Mouse (Mus musculus): ENCODE data around the gene Xrn1.
"Not testable (repeated sequence)": the region's sequence is repeated elsewhere in the genome, so short reads cannot be mapped to it uniquely, and the experiment has no call there.

Gene Xrn1

DNA sequence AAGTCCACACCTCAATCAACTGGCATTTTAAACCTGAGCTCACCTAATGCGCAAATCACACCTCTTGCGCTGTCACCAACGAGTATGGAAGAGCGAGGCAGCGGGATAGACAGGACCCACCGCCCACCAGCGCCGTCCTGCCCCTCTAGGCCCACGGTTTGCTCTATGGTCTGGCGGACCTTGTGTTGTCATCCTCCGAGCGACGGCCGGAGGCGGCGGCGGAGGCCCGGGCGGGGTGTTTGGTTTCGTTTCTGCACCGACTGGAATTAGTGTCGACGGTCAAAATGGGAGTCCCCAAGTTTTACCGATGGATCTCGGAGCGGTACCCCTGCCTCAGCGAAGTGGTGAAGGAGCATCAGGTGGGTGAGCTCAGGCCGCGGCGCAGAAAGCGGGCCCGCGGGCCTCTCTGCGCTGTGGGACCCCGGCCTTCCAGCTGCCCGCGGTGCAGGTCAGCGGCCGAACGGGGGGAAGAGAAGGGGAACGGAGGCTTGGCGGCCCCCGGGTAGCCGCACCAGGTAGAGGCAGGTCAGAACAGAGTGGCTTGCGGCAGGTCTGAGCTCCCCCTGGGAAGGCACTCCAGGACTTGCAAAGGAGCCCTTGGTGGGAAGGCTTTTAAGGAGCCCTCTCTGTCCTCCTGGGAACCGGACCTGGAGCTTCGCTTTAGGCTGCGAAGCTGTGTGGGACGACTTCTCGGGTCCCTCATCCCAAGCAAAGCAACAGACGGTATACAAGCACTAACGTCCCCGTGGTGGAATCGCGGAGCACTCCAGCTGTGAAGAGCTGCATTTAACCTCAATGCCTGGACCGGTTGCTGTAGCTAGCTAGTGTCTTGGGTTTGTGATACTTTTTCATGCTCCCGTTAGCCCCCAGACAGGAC lies at the start of gene Xrn1:
Gene Xrn1, plus strand, starts transcription at position 176 of the 877 bp plus-strand sequence.
- peak; percentile 93 for DNase-seq (ENCODE audit: low read depth)

- no peak for DNase-seq (ENCODE audit: low read depth)
Measured at GRCm38 (mm10) chr9:95932855-95933254, 21.7 kb upstream of the Xrn1 start.

DNA sequence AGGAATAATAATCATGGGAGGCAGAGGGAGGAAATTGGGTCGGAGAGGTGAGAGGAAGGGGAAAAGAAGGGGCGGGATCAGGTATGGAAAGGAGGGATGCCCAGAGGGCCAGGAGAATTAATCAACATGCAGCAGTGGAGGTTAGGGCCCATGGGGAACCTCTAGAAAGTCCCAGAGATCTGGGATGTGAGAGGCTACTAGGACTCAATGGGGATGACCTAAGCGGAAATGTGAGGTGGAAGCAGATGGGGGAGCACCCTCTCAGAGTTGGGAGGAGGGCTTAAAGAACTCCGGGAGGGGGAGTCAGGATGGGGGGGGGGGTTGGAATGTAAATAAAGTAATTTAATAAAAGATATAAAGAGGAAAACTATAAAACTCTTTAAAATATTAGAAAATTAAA lies 902 bp upstream of the Xrn1 start:
- DNase-seq (ENCODE audit: low read depth) = no peak

GRCm38 (mm10) chr9:95954226-95954584 lies 355 bp upstream of the Xrn1 start:
- no peak for DNase-seq (ENCODE audit: low read depth)

GRCm38 (mm10) chr9:95957611-95958010 lies 3.1 kb downstream of the Xrn1 start:
- DNase-seq (ENCODE audit: low read depth) = no peak

DNA sequence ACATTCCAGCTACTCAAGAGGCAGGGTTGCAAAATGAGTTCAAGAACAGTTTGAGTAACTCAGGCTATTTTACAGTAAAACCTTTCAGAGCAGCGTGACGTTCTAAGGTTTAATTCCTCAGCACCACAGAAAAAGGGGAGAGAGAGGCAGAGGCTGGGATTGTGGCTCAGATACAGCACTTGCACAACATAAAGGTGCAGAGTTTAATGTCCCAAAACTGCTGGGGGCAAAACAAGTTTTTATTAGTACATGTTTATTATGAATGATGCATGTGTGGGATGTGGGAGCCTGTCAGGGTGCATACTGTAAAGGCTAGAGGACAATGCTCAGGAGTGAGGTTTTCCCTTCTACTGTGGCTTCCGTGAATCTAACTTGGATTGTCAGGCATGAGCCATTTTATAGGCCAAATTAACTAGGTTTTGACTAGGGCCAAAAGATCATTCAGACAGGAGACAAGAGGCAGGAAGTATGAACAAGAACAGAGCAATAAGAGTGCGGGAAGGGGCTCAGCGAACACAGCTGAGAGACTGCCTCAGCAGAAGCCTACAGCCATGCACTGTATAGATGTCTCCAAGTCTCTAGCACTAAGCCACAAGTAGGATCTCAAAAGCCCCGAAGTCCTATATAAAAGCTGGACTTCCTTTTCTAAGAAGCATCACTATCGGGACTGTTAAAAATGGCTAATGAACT lies 3.6 kb downstream of the Xrn1 start:
- no peak for DNase-seq (ENCODE audit: low read depth)

DNA sequence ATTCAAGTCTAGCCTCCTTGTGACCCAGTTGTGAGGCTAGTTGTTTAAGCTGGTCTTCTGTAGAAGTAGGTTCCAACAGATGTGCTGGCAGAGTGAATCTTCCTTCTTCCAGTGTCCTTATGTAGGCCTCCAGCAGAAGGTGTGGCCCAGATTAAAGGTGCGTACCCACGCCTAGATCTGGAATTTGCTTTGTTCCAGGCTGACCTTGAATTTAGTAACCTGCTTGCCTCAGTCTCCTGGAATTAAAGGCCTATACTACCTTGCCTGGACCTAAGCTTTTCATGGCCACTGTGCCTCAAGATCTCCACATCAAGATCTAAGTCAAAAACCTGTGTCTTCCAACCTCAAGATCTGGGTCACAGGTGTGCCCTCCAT lies 4.2 kb downstream of the Xrn1 start:
- not testable (repeated sequence) for DNase-seq (ENCODE audit: low read depth)

GRCm38 (mm10) chr9:95959246-95959645 lies 4.7 kb downstream of the Xrn1 start:
- no peak for DNase-seq (ENCODE audit: low read depth)

DNA sequence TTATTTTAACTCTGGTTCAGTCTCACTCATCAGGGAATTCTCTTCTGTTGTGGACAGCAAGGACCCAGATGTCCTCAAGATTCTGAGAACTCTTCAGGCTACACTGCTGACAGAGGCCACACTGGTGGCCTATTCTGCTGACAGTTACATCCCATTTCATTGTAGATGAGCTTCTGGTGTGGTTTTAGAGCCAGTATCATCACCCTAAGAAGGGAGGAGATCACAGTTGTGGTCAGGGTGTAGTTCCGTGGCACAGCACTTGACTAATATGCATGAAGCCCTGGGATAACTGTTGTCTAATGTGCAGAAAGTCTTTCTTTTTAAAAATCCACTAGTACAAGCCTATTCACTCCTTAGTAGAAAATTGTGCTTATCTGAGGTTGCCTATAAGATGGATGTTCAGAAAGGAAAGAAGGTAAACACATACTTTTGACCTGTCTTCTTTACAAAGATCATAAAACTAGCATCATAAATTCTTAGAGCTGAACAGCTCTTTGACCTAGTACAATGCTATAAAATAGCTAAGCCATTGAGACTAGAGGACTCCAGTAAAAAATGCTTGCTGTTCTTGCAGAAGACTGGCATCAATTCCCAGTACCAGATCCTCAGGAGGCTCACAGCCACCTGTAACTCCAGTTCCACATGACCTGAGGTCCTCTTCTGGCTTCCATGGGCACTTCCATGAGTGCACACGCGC lies 5.3 kb downstream of the Xrn1 start:
- no peak for DNase-seq (ENCODE audit: low read depth)

GRCm38 (mm10) chr9:95961058-95961457 lies 6.5 kb downstream of the Xrn1 start:
- no peak for DNase-seq (ENCODE audit: low read depth)

- no peak for DNase-seq (ENCODE audit: low read depth)
Measured at GRCm38 (mm10) chr9:95964037-95964436, 9.5 kb downstream of the Xrn1 start.

DNA sequence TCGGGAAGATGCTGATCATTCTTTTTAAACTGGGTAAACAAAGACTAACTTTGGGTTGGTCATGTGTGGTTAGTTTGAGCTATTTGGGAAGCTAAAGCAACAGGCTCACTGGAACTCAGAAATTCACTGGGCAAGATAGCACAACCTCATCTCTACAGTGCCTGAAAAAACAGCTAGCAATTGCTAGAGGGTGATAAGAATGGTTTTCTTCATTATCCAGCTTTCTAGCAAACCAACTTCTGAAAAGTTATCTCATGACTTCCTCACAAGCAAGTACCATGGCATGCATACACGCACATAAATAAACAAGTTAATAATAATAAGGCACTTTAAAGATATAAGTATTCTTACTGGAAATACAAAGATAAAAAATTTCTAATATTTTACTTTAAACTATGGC lies 23.7 kb downstream of the Xrn1 start:
- no peak for DNase-seq (ENCODE audit: low read depth)

DNA sequence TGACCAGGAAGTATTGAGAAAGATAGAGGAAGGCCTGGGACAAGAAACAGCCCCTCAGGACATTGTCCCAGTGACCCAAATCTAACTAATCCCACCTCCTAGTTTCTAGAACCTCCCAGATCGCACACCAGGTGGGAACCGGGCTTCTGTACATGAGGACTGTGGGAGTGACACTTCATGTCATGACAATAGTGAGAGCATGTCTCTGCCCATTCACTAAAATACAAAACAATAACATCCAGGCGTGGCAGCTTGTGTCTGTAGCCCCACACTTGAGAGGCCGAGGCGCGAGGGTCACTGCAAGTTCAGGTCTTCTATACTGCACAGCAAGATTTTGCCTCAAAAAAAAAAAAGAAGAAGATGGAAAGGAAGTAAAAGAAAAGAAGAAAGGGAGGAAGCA lies 25.3 kb downstream of the Xrn1 start:
- no peak for DNase-seq (ENCODE audit: low read depth)

GRCm38 (mm10) chr9:95992255-95992654 lies 37.7 kb downstream of the Xrn1 start:
- peak; percentile 21 for DNase-seq (ENCODE audit: low read depth)

DNA sequence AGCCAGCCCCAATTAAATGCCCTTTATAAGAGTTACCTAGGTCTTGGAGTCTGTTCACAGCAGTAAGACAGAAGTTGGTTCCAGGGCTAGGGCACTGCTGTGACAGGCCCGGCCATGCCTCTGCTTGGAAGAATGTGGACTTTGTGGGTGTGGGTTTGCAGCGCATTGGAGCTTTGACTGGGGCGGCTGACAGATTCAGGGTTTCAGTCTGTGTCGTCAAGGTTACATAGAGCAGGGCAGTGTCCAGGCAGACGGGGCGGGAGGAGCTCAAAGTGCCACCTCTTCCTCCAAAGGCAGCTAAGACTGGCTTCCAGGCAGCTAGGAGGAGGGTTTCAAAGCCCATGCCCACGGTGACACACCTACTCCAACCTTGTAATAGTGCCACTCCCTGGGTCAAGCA lies 49.9 kb downstream of the Xrn1 start:
- no peak for DNase-seq (ENCODE audit: low read depth)

DNA sequence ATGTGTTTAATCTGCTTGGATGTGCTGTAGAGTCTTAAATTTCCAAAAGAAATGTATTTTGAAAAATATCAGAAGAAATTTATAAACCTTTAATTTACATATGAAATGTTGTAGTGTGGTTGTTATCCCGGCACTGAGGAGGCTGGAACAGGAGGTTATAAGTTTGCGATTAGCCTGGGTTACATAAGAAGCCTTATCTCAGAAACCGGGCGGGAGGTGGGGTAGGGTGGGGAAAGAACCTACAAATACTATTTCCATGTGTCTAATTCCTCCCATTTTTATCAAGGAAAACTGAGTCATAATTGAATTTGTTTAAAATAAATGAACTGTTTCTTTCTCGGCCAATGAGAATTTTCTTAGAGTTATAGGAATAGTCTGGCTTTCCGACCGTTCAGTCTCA lies 56.1 kb downstream of the Xrn1 start:
- peak; percentile 30 for DNase-seq (ENCODE audit: low read depth)

- DNase-seq (ENCODE audit: low read depth) = no peak
Measured at GRCm38 (mm10) chr9:96023921-96024320, 69.4 kb downstream of the Xrn1 start.

- DNase-seq (ENCODE audit: low read depth) = no peak
Measured at GRCm38 (mm10) chr9:96027913-96028312, 73.4 kb downstream of the Xrn1 start.

GRCm38 (mm10) chr9:96028818-96029217 lies 74.3 kb downstream of the Xrn1 start:
- DNase-seq (ENCODE audit: low read depth) = peak; percentile 55

DNA sequence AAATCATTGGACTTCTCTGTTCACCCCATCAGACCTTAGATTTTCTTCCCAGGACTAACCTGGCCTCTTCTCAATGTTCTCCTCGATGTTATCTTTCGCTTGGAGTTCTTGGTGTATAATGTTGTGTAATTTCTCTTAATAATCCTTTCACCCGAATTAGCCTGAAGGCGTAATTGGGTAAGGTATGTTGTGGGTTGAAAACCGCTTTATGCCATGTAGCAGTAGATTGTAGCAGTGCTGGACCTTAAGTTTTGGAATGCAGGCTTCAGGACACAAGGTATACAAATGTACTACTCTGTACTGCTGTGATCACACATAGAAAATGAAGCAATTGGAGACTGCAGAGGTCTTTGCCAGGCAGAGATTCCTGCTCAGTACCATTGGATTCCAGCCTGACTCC lies 75.3 kb downstream of the Xrn1 start:
- no peak for DNase-seq (ENCODE audit: low read depth)

GRCm38 (mm10) chr9:96035371-96036086 lies 81.0 kb downstream of the Xrn1 start:
- DNase-seq (ENCODE audit: low read depth) = no peak

DNA sequence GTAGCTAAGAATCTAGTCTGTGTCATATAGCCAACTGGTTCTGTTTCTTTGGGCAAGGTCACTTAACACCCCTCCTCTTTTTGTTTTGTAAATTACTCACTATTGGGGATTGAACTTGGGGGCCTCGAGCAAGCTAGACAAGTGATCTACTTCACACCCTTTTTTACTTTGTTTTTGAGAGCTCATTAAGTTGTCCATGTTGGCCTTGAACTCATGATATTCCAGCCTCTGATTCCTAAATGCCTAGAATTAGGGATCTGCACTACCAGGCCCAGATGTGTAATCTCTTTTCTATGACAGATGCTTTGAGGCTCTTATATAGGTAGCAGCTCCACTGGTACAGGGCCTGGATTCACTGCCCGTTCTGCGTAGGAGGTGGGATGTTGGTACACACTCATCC lies 89.7 kb downstream of the Xrn1 start:
- DNase-seq (ENCODE audit: low read depth) = no peak
